Mouse (Mus musculus): ENCODE measurements at regions not wholly inside any gene's neighbourhood (a gene's known extent, or its start where the extent isn't known, plus 50 kb on each side); places are given as distances from the start of the nearest gene placed in this dataset.
"Not testable (repeated sequence)": the region's sequence is repeated elsewhere in the genome, so short reads cannot be mapped to it uniquely, and the experiment has no call there.

DNA sequence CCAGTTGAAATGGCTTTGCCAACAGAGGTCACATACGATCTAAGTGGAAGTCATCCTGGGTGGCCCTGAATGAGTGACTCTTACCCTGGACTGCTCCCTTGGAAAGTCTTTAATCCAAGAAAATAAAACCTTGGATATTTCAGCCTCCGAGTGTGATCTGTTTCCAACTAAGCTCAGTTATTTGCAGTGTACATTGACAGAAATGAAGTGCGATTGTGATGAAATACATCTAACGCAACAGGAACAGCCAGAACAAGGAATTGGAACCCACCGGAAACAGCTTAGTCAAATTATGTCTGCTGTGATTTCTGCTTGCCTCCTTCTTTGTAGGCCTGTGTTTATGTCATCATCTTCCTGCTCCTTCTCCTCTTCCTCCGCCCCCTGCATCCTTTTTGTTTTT is 143.7 kb downstream of the Gm5426 start:
- Histone ChIP-seq H3K27me3 (no peaks in the 10 kb centered on the region), H3K27ac (replicated peaks) (no peak overlapping the region), H3K9me3 (replicated peaks) (no peaks in the 10 kb centered on the region), H3K9ac (no peak overlapping the region), H3K4me2 (no peak overlapping the region), H3K4me1 (replicated peaks) (no peaks in the 10 kb centered on the region), H3K36me3 (replicated peaks) (no peaks in the 10 kb centered on the region), H3K4me3 (replicated peaks) (no peak overlapping the region)
- 68% methylated on average over 6 of the region's 6 CpGs for WGBS (ENCODE audit: insufficient replicate concordance)
- ATAC-seq (ENCODE audit: insufficient read depth): no peak

DNA sequence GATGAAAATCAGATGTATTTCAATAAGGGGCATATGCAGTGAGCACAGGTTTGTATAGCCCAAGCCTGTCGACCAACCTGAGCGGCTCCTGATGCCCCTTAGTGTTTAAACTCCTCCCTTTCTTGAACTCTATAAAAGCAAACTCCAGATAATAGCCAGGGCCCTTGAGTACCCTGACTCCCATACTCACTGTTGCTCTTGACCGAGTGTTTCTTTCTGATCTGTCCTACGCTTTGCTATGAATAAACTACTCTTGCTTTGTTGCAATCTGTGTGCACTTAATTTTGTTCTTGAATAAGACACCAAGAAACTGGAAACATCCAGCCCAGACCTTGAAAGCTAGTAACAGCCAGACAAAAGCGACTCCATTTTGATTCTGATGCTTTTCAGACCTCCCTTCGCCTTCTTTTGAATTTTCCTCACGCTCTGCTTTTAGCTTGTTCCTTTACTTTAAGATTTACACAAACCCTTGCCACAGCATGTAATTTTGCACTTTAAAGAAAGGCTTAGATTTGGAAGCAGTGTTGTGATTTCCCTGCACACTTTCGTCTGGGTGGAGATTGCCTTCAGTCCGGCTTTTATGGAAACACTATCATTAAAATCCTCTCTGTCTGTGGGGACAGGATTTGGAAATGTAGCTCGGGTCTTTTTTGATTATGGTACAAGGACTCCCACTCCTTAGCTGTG is 149.1 kb downstream of the Gm5426 start:
- 60% methylated on average over 10 of the region's 10 CpGs for WGBS (ENCODE audit: insufficient replicate concordance)
- Histone ChIP-seq H3K36me3 (replicated peaks) (no peaks in the 10 kb centered on the region), H3K4me3 (replicated peaks) (no peak overlapping the region), H3K4me2 (no peak overlapping the region), H3K4me1 (replicated peaks) (no peaks in the 10 kb centered on the region), H3K9ac (no peak overlapping the region), H3K9me3 (replicated peaks) (no peaks in the 10 kb centered on the region), H3K27ac (replicated peaks) (no peak overlapping the region), H3K27me3 (no peaks in the 10 kb centered on the region)
- ATAC-seq (ENCODE audit: insufficient read depth): no peak

DNA sequence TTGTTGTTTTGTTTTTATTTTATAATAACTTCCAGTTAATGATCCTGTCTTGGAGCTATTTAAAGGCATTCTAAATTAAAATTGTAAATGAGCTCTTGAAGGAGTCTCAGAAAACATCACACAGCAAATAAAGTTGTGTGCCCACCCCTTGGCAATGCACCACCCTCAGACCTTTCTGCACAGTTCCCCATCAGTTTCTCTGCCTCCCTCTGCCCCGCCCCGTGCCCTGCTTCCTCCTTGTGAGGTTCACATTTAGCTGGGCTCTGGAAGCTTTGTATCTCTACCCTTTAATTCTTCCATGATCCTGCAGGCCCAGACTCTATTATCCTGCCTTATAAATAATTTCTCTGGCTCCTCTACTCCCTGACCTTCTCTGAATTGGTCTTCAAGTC is 149.7 kb downstream of the Gm5426 start:
- no peaks in the 10 kb centered on the region for H3K36me3 ChIP-seq (replicated peaks)
- no peak for ATAC-seq (ENCODE audit: insufficient read depth)
- H3K4me2 ChIP-seq: no peak overlapping the region
- no peak overlapping the region for H3K27ac ChIP-seq (replicated peaks)
- H3K27me3 ChIP-seq: no peaks in the 10 kb centered on the region
- WGBS (ENCODE audit: insufficient replicate concordance): 28% methylated on average over 2 of the region's 2 CpGs
- no peak overlapping the region for H3K9ac ChIP-seq
- no peaks in the 10 kb centered on the region for H3K4me1 ChIP-seq (replicated peaks)
- no peaks in the 10 kb centered on the region for H3K9me3 ChIP-seq (replicated peaks)
- no peak overlapping the region for H3K4me3 ChIP-seq (replicated peaks)

DNA sequence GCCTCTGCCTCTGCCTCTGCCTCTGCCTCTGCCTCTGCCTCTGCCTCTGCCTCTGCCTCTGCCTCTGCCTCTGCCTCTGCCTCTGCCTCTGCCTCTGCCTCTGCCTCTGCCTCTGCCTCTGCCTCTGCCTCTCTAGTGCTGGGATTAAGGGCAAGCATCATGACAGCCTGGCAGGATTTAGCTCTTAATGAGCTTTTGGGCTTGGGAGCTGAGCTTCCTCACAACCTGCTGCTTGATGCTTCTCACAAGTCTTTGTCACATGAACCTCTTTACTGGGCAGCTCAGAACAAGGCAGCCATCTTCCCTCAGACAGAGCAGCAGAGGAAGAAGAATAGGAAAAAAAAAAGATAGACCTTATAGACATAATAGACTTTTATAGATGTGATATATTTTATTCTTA is 152.6 kb downstream of the Gm5426 start:
- not testable (repeated sequence) for H3K27ac ChIP-seq (replicated peaks); H3K9ac ChIP-seq; ATAC-seq (ENCODE audit: insufficient read depth); H3K9me3 ChIP-seq (replicated peaks); H3K4me3 ChIP-seq (replicated peaks); H3K4me2 ChIP-seq; H3K4me1 ChIP-seq (replicated peaks); H3K27me3 ChIP-seq; H3K36me3 ChIP-seq (replicated peaks)

DNA sequence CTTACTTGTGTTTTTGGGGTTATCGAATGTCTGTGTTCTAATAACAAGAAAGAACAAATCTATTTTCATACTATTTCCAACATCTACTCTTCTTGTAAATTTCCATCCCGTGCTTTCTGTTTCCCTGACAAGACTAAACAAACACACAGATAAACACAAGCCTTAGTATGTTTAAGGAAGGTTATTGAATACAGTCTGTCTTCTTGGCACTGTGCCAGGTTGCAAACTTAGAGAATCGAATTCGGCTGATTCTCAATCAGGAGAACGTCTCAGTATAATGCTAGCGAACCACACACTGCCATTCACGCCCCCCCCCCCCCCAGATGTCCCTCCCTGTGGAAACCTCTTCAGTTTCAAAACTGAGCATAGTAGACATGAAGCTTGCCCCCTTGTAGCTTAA is 157.2 kb downstream of the Gm5426 start:
- Histone ChIP-seq H3K27ac (replicated peaks) (no peak overlapping the region), H3K4me1 (replicated peaks) (no peaks in the 10 kb centered on the region), H3K4me3 (replicated peaks) (no peak overlapping the region), H3K9ac (no peak overlapping the region), H3K9me3 (replicated peaks) (no peaks in the 10 kb centered on the region), H3K4me2 (no peak overlapping the region), H3K27me3 (no peaks in the 10 kb centered on the region), H3K36me3 (replicated peaks) (no peaks in the 10 kb centered on the region)
- WGBS (ENCODE audit: insufficient replicate concordance): 58% methylated on average over 7 of the region's 7 CpGs
- ATAC-seq (ENCODE audit: insufficient read depth): no peak

DNA sequence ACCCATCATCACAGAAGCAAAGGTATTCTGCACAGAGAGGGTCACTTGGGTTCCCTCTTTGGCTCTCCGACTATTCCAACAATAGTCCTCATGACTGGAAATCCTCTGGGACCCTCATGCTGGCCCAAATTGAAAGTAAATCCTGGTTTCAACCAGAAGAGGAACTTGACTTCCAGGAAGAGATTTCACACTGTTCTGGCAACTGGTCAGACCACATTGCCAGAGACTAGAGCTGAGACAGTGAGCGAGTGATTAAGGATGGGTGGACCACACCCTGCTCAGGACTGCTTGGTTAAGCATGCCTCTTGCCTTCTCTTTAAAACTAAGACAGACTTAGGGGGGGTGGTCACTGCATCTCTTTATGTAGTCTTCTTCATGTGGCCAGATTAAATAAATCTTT is 158.3 kb downstream of the Gm5426 start:
- H3K4me2 ChIP-seq: no peak overlapping the region
- ATAC-seq (ENCODE audit: insufficient read depth): no peak
- no peaks in the 10 kb centered on the region for H3K9me3 ChIP-seq (replicated peaks)
- no peak overlapping the region for H3K4me3 ChIP-seq (replicated peaks)
- 40% methylated on average over 2 of the region's 2 CpGs for WGBS (ENCODE audit: insufficient replicate concordance)
- no peak overlapping the region for H3K9ac ChIP-seq
- H3K36me3 ChIP-seq (replicated peaks): no peaks in the 10 kb centered on the region
- H3K4me1 ChIP-seq (replicated peaks): no peaks in the 10 kb centered on the region
- no peaks in the 10 kb centered on the region for H3K27me3 ChIP-seq
- H3K27ac ChIP-seq (replicated peaks): no peak overlapping the region

DNA sequence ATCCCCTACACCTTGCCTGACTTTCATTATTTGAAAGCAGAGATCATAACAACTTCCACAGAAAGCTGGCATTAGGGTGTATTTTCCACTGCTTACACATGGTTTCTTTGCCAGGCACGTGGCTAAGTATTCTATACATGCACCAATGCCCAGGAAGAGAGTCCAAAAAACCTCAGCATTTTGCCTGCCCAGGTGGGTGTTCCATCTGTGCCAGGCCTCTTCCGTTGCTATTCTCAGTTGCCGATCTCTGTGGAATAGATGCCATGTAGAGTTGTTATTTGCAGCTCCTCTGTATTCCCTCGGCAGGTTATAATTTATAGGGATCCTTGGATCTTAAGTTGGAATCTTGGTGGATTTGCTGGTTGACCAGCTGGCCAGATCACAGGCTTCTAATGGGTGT is 161.3 kb downstream of the Gm5426 start:
- H3K27ac ChIP-seq (replicated peaks): no peak overlapping the region
- 68% methylated on average over 4 of the region's 4 CpGs for WGBS (ENCODE audit: insufficient replicate concordance)
- H3K4me2 ChIP-seq: no peak overlapping the region
- no peaks in the 10 kb centered on the region for H3K27me3 ChIP-seq
- no peak for ATAC-seq (ENCODE audit: insufficient read depth)
- no peaks in the 10 kb centered on the region for H3K4me1 ChIP-seq (replicated peaks)
- H3K9ac ChIP-seq: no peak overlapping the region
- no peaks in the 10 kb centered on the region for H3K9me3 ChIP-seq (replicated peaks)
- H3K36me3 ChIP-seq (replicated peaks): no peaks in the 10 kb centered on the region
- no peak overlapping the region for H3K4me3 ChIP-seq (replicated peaks)

DNA sequence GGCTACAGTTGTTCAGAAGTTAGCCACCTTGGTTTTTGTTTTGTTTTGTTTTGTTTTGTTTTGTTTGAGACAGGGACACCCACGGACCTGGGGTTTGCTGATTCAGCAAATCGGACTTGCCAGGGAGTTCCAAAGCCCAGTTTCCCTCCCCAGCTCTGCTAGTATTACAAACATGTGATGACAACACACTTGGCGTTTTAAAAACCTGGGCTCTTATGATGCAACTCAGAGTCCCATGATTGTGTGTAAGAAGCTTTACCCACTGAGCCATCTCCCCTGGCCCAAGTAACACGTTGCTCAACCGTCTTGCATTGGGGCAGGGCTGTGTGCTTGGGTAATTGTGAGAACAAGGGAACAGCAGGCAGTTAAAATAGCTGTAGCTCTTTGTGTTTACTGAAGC is 162.2 kb downstream of the Gm5426 start:
- Histone ChIP-seq H3K27me3 (no peaks in the 10 kb centered on the region), H3K4me3 (replicated peaks) (no peak overlapping the region), H3K4me2 (no peak overlapping the region), H3K27ac (replicated peaks) (no peak overlapping the region), H3K9ac (no peak overlapping the region), H3K9me3 (replicated peaks) (no peaks in the 10 kb centered on the region), H3K36me3 (replicated peaks) (no peaks in the 10 kb centered on the region), H3K4me1 (replicated peaks) (no peaks in the 10 kb centered on the region)
- ATAC-seq (ENCODE audit: insufficient read depth): no peak
- WGBS (ENCODE audit: insufficient replicate concordance): 63% methylated on average over 5 of the region's 5 CpGs

DNA sequence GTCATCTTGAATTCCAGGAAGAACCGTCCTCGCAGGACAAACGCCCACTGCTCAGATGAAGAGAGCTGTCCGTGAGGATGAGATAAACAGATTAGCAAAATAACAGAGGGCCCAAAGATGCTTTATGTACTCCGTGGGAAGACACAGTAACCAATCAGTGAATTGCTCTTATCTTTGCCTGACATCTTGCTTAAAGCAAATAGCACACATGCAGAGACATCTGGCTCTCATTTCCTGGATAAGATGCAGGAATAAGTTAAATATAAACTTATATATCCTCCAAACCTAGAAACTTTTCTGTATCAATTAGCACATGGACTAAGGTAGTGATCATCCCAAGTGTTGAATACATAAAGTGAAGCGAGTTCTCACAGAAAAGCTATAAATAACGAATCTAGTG is 169.3 kb downstream of the Gm5426 start:
- WGBS (ENCODE audit: insufficient replicate concordance): 63% methylated on average over 7 of the region's 7 CpGs
- no peak for ATAC-seq (ENCODE audit: insufficient read depth)

DNA sequence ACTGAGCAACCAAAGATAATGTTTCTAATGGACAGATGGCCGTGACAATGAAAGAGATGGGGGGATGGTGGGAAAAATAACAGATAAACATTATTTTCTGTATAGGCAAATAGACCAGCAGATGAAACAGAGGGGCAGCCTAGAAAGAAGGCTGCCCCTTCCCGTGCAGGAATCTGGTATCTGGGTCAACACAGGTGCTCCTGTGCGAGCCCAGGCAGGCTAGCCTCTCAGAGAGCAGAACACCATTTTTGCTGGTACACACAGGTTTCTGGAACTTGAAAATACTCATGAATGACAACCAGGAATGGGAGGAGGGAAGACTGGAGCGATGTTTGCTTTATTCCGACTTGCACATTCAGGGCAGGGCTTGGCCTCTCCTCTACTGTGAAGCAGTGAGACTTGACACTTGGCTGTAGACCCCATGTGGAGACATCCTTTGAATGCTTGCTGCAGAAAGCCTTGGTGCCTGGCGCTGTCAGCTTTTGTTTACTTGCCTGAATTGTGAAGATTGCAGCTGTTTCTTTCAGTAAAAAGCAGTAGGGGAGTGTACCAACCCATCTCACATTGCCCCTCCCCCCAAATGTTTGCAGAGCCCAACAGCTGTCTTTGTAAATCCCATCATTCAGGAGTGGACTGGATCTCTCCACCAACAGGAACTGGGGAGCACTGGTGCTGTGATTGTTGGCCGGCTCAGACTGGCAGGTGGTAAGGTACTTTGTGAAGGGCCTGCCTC is 172.5 kb downstream of the Gm5426 start:
- no peak for ATAC-seq (ENCODE audit: insufficient read depth)
- H3K4me1 ChIP-seq (replicated peaks): no peaks in the 10 kb centered on the region
- H3K27ac ChIP-seq (replicated peaks): no peak overlapping the region
- H3K4me2 ChIP-seq: no peak overlapping the region
- no peaks in the 10 kb centered on the region for H3K36me3 ChIP-seq (replicated peaks)
- no peak overlapping the region for H3K9ac ChIP-seq
- no peaks in the 10 kb centered on the region for H3K27me3 ChIP-seq
- 36% methylated on average over 7 of the region's 7 CpGs for WGBS (ENCODE audit: insufficient replicate concordance)
- no peaks in the 10 kb centered on the region for H3K9me3 ChIP-seq (replicated peaks)
- H3K4me3 ChIP-seq (replicated peaks): no peak overlapping the region

More for the DNA sequence above, 169.3 kb downstream of the Gm5426 start:
- H3K4me2 ChIP-seq: no peak overlapping the region
- H3K9me3 ChIP-seq (replicated peaks): no peaks in the 10 kb centered on the region
- H3K27me3 ChIP-seq: no peaks in the 10 kb centered on the region
- no peaks in the 10 kb centered on the region for H3K36me3 ChIP-seq (replicated peaks)
- no peak overlapping the region for H3K27ac ChIP-seq (replicated peaks)
- no peak overlapping the region for H3K9ac ChIP-seq
- no peaks in the 10 kb centered on the region for H3K4me1 ChIP-seq (replicated peaks)
- H3K4me3 ChIP-seq (replicated peaks): no peak overlapping the region

DNA sequence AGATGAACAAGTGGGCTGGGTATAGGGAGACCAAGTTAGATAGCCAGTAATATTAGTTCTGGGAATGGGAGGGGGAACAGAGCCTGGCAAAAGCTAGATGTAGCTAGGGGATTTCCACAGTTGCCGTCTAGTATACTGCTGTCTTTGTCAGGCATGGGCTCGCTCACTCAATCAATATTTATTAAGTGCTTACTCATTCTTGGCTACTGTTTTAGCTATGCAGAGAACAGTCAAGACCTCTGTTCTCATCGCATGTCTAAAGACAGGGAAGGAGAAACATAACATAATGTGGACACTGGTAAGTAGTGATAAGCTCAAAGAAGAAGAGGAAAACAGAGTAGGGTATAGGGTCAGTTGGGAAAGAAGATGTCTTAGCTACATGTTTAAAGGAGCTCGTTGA is 173.4 kb downstream of the Gm5426 start:
- H3K27me3 ChIP-seq: no peaks in the 10 kb centered on the region
- H3K4me3 ChIP-seq (replicated peaks): no peak overlapping the region
- ATAC-seq (ENCODE audit: insufficient read depth): no peak
- no peaks in the 10 kb centered on the region for H3K4me1 ChIP-seq (replicated peaks)
- H3K36me3 ChIP-seq (replicated peaks): no peaks in the 10 kb centered on the region
- no peak overlapping the region for H3K27ac ChIP-seq (replicated peaks)
- no peaks in the 10 kb centered on the region for H3K9me3 ChIP-seq (replicated peaks)
- no peak overlapping the region for H3K4me2 ChIP-seq
- H3K9ac ChIP-seq: no peak overlapping the region
- 48% methylated on average over 4 of the region's 4 CpGs for WGBS (ENCODE audit: insufficient replicate concordance)

DNA sequence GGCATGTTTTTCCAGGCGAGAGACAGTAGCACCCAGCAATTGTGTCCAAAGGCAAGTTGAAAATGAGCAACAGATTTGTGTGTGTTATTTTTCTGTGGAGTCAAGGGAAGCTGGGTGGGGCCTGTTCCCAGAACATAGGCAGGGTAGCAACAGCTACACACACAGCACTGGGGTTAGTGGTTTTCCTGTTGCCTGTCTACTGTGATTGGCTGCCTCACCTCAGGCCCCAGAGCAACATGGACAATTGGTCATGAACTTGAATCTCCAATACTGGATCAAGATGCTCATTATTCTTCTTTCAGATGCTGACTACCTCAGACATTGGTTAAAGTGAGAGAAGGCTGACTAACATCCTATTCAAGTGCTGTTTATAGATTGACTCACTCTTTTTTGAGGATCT is 188.9 kb downstream of the Gm5426 start:
- 52% methylated on average over 1 of the region's 1 CpGs for WGBS (ENCODE audit: insufficient replicate concordance)

More for the DNA sequence above, 188.9 kb downstream of the Gm5426 start:
- Histone ChIP-seq H3K9me3 (replicated peaks) (no peaks in the 10 kb centered on the region), H3K9ac (no peak overlapping the region), H3K4me2 (no peak overlapping the region), H3K27ac (replicated peaks) (no peak overlapping the region), H3K27me3 (no peaks in the 10 kb centered on the region), H3K4me3 (replicated peaks) (no peak overlapping the region), H3K36me3 (replicated peaks) (no peaks in the 10 kb centered on the region), H3K4me1 (replicated peaks) (no peaks in the 10 kb centered on the region)
- no peak for ATAC-seq (ENCODE audit: insufficient read depth)
